Mouse (Mus musculus): ENCODE data around the gene Fkbp9. TPM values are rescaled to one million over a fixed set of nuclear protein-coding genes. Genes with fewer than 3 reads are reported as not detected.

Fkbp9 gene
- total RNA-seq, 2 experiments from 2014 or later: 0.20 to 1.2 TPM

GRCm38 (mm10) chr6:56903831-56904230 lies 72.0 kb downstream of the Fkbp9 start:
- no peak for ATAC-seq (ENCODE audit: poor library complexity, severe bottlenecking)

GRCm38 (mm10) chr6:56904330-56904729 lies 72.5 kb downstream of the Fkbp9 start:
- ATAC-seq (ENCODE audit: poor library complexity, severe bottlenecking): no peak

DNA sequence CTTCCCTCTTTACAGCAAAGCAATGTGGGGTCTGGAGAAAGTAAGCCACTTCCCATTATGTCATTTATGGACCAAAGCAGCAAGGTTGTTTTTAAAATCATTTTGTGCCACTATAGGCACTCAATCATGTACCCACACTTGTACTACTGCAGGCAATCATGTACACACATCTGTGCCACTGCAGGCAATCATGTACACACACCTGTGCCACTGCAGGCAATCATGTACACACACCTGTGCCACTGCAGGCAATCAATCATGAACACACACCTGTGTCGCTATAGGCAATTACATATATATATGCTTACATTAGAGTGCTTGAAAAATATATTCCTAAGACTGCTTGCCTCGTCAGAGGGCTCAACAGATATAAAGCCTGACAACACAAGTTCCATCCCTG lies 73.1 kb downstream of the Fkbp9 start:
- no peak for ATAC-seq (ENCODE audit: poor library complexity, severe bottlenecking)

- ATAC-seq (ENCODE audit: poor library complexity, severe bottlenecking): no peak
Observed at GRCm38 (mm10) chr6:56905486-56905885, 73.6 kb downstream of the Fkbp9 start.

- no peak for ATAC-seq (ENCODE audit: poor library complexity, severe bottlenecking)
Observed at GRCm38 (mm10) chr6:56906121-56906846, 74.4 kb downstream of the Fkbp9 start.

DNA sequence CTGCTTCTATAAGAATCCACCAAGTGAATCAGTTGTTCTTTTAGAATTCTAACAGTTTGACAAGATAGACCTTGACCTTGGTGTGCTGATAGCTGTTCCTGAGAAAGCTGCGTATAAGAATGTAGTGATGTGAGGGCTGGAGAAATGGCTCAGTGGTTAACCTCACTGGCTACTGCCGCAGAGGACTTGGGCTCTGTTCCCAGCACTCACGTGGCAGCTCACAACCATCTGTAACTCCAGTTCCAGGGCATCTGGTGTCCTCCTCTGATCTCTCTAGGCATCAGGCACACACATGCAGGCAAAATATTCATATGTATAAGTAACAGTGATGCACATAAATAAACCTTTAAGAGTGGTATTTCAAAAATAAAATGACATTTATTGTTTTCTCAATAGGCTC lies 76.1 kb downstream of the Fkbp9 start:
- no peak for ATAC-seq (ENCODE audit: poor library complexity, severe bottlenecking)

DNA sequence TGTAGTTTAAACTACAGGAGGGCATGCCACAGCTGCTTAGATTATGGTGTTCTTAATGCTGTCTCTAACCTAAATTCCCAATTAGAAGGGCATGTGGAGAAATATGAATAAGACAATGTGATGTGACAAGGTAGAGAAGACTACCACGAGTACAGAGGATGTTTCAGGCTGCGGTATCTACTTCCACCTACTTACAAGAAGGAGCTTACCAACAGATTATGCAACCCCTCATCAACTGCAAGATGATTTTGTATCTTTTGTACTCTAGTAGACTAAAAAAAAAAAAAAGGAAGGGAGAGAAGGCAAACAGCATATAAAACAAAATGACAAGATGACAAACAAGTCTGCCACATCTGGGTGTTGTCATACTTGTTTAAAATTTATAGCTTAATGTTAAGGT lies 76.5 kb downstream of the Fkbp9 start:
- ATAC-seq (ENCODE audit: poor library complexity, severe bottlenecking): peak; percentile 75

- peak; percentile 90 for ATAC-seq (ENCODE audit: poor library complexity, severe bottlenecking)
Observed at GRCm38 (mm10) chr6:56908912-56909311, 77.1 kb downstream of the Fkbp9 start.

DNA sequence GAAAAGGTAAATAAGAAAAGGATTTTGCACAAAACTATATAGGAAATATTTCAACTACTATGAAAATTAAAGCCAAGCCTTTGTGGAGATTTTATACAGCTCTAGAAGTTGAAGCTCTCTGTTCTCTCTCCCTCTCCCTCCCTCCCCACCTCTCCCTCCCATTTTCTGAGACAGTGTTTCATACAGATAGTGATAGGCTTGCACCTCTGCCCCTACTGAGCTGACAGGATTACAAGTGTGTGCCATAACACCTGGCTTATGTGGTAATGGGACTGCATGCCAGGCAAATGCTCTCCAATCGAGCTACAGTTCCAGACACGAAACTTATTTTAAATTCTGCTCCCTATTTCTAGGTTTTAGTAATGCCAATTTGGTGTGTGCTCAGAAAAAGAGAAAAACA lies 79.1 kb downstream of the Fkbp9 start:
- ATAC-seq (ENCODE audit: poor library complexity, severe bottlenecking): no peak

- no peak for ATAC-seq (ENCODE audit: poor library complexity, severe bottlenecking)
Observed at GRCm38 (mm10) chr6:56913092-56913858, 81.4 kb downstream of the Fkbp9 start.

DNA sequence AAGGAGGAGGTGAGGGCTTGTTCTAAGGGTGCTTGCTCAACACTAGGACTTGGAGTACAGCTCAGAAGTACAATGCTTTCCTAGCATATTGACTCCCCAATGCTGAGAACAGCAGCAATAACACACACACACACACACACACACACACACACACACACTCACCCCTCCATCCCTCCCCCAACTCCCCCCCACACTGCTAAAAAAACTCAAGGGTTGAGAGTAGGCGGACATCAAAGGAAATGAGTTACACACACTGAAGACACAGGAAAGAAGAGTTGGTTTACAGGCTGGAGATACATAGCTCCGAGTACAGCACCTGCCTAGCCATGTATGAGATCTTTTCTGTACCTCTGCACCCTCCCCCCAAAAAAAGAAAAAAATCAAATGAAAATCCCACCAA lies 84.4 kb downstream of the Fkbp9 start:
- ATAC-seq (ENCODE audit: poor library complexity, severe bottlenecking): 0 out of 2 replicates have a peak, but pooled peaks have one; percentile 12

DNA sequence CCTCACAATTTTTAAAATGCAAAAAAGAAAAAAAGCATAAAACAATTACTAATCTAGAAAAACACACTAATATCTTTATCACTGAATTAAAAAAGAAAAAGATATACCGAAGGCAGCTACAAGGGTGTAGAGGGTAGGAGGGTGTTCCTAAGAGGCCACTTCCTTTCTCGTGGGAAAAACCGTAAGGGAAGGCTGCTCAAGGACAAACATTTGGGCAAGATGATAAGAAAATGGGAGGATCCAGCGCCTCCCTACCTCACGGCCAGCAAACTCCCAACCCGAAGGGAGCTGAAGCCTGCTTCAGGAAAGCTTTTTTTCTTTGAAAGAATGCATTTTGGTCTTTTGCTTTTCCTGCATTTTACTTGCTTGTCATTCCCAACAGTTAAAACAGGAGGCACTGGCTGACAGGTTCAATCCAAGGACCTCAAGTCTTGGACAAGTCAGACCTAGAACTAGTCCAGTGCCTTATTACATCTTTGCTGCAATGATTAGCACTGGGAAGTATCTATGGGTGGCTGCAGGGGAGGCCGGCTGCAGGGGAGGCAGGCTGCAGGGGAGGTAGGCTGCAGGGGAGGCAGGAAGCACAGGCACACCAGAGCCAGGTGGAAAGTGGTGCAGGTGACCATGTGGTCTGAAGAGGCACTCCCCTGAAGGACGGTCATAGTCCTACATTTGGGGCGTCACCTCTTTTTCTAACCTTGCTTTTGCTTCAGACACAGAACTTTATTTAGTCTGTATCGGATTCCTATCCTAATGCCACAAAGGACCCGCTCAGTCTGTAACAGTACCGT lies 85.9 kb downstream of the Fkbp9 start:
- 0 out of 2 replicates have a peak, but pooled peaks have one; percentile 14 for ATAC-seq (ENCODE audit: poor library complexity, severe bottlenecking)

DNA sequence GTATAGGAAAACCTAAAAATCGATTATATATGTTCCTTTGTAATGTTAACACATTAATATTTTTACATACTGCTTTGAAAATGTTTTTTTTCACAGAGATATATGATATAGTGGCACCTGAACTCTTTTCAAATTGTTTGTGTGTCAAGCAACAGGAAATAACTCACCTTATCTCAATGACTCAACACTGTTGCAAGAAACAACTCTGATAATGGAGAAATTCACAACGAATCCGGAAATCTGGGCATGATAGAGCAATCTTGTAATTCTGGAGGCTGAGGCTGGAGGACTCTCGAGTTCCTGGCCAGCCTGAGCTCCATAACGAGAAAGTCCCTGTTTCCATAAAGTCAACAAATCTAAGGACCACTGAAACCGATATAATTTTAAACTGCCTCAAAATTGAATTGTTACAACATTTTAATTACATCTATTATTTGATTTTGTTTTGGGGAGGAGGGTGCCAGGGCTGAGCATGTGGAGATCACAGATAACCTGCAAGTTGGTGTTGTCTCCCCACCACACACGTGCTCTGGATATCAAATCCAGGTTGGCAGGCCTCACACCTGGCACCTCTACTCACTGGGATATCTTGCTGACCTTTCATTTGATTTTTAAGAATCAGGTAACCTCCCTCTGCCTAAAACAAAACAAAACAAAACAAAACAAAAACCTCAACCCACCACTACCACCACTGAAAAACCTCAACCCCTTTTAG lies 87.6 kb downstream of the Fkbp9 start:
- ATAC-seq (ENCODE audit: poor library complexity, severe bottlenecking): no peak

DNA sequence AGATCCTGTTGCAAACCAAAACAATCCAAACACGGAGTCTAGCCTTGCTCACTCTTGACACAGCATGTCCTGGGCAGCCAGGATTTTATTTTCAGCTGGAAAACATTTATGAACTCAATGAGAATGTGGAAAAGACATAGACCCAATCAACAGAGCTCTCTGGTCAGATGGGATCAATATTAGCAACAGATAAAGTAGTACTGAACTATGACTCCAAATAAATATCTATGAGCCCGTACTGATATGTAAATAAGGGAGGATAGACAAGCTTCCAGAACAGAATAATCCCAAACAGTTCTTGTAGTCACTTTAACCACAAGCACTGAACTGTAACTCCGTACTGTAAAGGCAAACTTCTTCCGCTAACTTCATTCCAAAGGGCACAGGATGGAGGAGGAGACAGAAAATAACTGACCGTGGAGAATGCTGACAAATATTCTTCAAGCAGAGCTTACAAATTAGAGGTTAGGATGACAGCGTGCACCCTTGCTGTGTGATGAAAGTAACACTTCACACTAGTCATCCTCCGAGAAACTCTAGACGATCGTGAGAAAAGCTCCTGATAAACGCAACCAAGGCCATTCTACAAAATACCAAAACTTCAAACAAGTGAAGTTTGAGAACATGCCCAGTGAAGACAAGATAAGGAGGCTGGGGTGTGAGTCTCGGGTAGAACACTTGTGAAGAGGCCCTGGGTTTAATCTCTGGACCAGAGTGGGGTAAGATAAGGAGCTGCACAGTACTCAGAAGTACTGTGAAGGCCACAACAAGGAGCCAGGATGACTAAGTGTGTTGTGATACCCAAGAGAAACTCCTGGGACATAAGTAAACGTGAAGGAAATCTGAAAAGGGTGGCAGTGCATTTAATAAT lies 88.6 kb downstream of the Fkbp9 start:
- no peak for ATAC-seq (ENCODE audit: poor library complexity, severe bottlenecking)

- ATAC-seq (ENCODE audit: poor library complexity, severe bottlenecking): 0 out of 2 replicates have a peak, but pooled peaks have one; percentile 0
Observed at GRCm38 (mm10) chr6:56923331-56923725, 91.5 kb downstream of the Fkbp9 start.

DNA sequence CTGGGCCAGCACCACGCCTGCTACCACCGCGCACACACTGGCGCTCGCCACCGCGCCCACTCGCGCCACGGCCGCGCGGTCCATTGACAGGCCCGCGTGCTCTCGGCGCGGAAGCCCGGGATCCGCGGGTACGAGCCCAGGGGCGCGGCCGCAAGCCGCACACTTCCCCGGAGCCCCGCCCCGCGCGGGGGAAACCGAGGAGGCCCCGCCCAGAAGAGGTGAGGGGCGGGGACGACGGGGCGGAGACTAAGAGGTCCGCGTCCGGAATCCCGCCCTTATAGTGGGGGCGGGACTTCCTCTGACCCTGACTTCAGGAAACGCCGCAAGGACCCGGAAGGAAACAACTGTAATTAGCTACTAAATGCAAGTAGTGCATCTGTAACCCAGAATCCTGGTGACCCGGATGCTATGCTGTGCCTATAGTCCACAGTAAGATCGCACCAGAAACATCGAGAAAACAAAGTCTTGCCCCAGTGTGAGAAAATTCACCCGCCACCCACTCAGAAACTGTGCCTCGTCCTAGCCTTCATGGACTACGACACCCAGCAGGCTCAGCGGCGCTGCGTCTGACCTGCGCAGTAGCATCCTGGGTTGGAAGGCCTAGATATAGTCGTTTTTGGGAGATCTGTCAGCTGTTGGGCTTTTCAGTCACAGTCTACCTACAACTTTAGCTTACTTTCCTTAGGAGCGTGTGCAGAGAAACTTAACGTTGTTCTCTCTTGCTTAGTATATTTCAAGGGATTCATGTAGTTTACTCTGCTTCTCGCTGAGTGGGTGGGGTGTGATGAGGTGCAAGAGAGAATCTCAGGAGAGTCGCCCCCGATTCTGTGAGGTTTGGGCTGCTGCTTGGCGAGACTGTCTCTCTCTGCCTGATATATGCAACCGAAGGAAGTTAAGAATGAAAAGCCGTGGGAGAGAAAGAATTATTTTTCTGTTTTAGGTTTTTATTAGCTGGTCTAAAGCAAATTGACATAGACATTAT lies 92.2 kb downstream of the Fkbp9 start, which contains the start of the genes Nt5c3 and Vmn1r4:
Nt5c3 (minus strand) TSS at position 207 of the 982 bp plus-strand sequence.
Vmn1r4 (plus strand) TSS at position 290 of the 982 bp plus-strand sequence.
- peak; percentile 89 for ATAC-seq (ENCODE audit: poor library complexity, severe bottlenecking)
